Mouse (Mus musculus) cerebellum, adult 9-10 months (tissue): Measurements from ENCODE around the gene Kif1c.

ENCODE experiments used
- DNase-seq: peaks from one replicate; pipeline ENCODE4 v3.0.0; 2022

Gene Kif1c

GRCm38 (mm10) chr11:70699722-70700556 lies at the start of gene Kif1c, which contains the start of gene Inca1:
Gene Kif1c (plus strand): TSS chr11:70700548.
Gene Inca1 (minus strand): TSS chr11:70700155.
- peak; percentile 96 for DNase-seq

- peak; percentile 47 for DNase-seq
Measured at GRCm38 (mm10) chr11:70651391-70651790, 49.0 kb upstream of the Kif1c start.

GRCm38 (mm10) chr11:70652029-70652883 lies 48.1 kb upstream of the Kif1c start:
- DNase-seq: peak; percentile 55

- DNase-seq: peak; percentile 50
Measured at GRCm38 (mm10) chr11:70652884-70653344, 47.4 kb upstream of the Kif1c start.

- peak; percentile 64 for DNase-seq
Measured at GRCm38 (mm10) chr11:70653345-70654197, 46.8 kb upstream of the Kif1c start.

- peak; percentile 76 for DNase-seq
Measured at GRCm38 (mm10) chr11:70654198-70654922, 46.0 kb upstream of the Kif1c start, which contains the start of gene Pfn1. Gene Pfn1 (minus strand): TSS chr11:70654644.

- DNase-seq: peak; percentile 79
Measured at GRCm38 (mm10) chr11:70654923-70655570, 45.3 kb upstream of the Kif1c start.

GRCm38 (mm10) chr11:70655571-70656455 lies 44.5 kb upstream of the Kif1c start:
- peak; percentile 60 for DNase-seq

- peak; percentile 71 for DNase-seq
Measured at GRCm38 (mm10) chr11:70656456-70656927, 43.9 kb upstream of the Kif1c start.

- no peak for DNase-seq
Measured at GRCm38 (mm10) chr11:70656964-70657363, 43.4 kb upstream of the Kif1c start, which contains the start of gene Eno3. Gene Eno3 (plus strand): TSS chr11:70657202.

GRCm38 (mm10) chr11:70657573-70657972 lies 42.8 kb upstream of the Kif1c start:
- no peak for DNase-seq

- DNase-seq: no peak
Measured at GRCm38 (mm10) chr11:70657991-70658390, 42.4 kb upstream of the Kif1c start.

- DNase-seq: no peak
Measured at GRCm38 (mm10) chr11:70658521-70658920, 41.8 kb upstream of the Kif1c start.

- DNase-seq: no peak
Measured at GRCm38 (mm10) chr11:70658942-70659341, 41.4 kb upstream of the Kif1c start.

- no peak for DNase-seq
Measured at GRCm38 (mm10) chr11:70660571-70660970, 39.8 kb upstream of the Kif1c start.

GRCm38 (mm10) chr11:70663101-70663500 lies 37.2 kb upstream of the Kif1c start:
- DNase-seq: no peak

- DNase-seq: no peak
Measured at GRCm38 (mm10) chr11:70663957-70664356, 36.4 kb upstream of the Kif1c start.

- no peak for DNase-seq
Measured at GRCm38 (mm10) chr11:70664741-70665140, 35.6 kb upstream of the Kif1c start.

- peak; percentile 46 for DNase-seq
Measured at GRCm38 (mm10) chr11:70666687-70667086, 33.7 kb upstream of the Kif1c start.
